Mouse (Mus musculus) neural tube, embryonic 13.5 days (tissue): ENCODE results near the gene Zbtb22. TPM values are rescaled to one million over a fixed set of nuclear protein-coding genes. Genes with fewer than 3 reads are reported as not detected.

Experiments used
- ATAC-seq: fragments of 200-750 bp; cut with Nextera tagmentation; 2 replicates; pipeline ENCODE4 v1.8.0; 2017; ENCODE audit warnings: low read depth, mild to moderate bottlenecking, moderate TSS enrichment, moderate library complexity
- H3K27ac ChIP-seq: fragments of 300-500 bp; sonication (generic); replicated peaks from 2 replicates; pipeline ENCODE4 v1.5.1; 2015; ENCODE audit warnings: moderate library complexity, mild to moderate bottlenecking, inconsistent platforms
- H3K27me3 ChIP-seq: fragments of 300-500 bp; sonication (generic); 2 replicates; pipeline ENCODE4 v1.6.1; 2015; ENCODE audit warnings: mild to moderate bottlenecking, inconsistent platforms
- H3K36me3 ChIP-seq: fragments of 300-500 bp; sonication (generic); 2 replicates; pipeline ENCODE4 v1.6.1; 2015; ENCODE audit warnings: mild to moderate bottlenecking, inconsistent platforms
- H3K4me1 ChIP-seq: fragments of 300-500 bp; sonication (generic); replicated peaks from 2 replicates; pipeline ENCODE4 v1.6.1; 2015; ENCODE audit warnings: inconsistent platforms
- H3K4me2 ChIP-seq: fragments of 300-500 bp; sonication (generic); 2 replicates; pipeline ENCODE4 v1.6.1; 2015; ENCODE audit warnings: inconsistent platforms, mild to moderate bottlenecking, moderate library complexity
- H3K4me3 ChIP-seq: fragments of 300-500 bp; sonication (generic); 2 replicates; pipeline ENCODE4 v1.5.1; 2015; ENCODE audit warnings: mild to moderate bottlenecking, inconsistent platforms
- H3K9ac ChIP-seq: fragments of 300-500 bp; sonication (generic); 2 replicates; pipeline ENCODE4 v1.6.1; 2015; ENCODE audit warnings: moderate library complexity, mild to moderate bottlenecking, inconsistent platforms
- H3K9me3 ChIP-seq: fragments of 300-500 bp; sonication (generic); 2 replicates; pipeline ENCODE4 v1.6.1; 2016; ENCODE audit warnings: inconsistent platforms
- WGBS: fragments of 180-500 bp; shearing (Covaris S2); methylation state at CpG from one replicate; pipeline ENCODE4 v1.1.7; 2015; 5-methylcytosine and 5-hydroxymethylcytosine counted together
- polyA plus RNA-seq: library from polyadenylated mRNA; unstranded; fragments of >200 nt; fragmentation: Nextera tagmentation; extraction: Ambion mirVana; gene quantifications from 2 replicates; pipeline ENCODE4 v1.2.1, GENCODE M21; 2015

Zbtb22 gene
- polyA plus RNA-seq, 1 experiment from 2014 or later, result 17.7 TPM

DNA sequence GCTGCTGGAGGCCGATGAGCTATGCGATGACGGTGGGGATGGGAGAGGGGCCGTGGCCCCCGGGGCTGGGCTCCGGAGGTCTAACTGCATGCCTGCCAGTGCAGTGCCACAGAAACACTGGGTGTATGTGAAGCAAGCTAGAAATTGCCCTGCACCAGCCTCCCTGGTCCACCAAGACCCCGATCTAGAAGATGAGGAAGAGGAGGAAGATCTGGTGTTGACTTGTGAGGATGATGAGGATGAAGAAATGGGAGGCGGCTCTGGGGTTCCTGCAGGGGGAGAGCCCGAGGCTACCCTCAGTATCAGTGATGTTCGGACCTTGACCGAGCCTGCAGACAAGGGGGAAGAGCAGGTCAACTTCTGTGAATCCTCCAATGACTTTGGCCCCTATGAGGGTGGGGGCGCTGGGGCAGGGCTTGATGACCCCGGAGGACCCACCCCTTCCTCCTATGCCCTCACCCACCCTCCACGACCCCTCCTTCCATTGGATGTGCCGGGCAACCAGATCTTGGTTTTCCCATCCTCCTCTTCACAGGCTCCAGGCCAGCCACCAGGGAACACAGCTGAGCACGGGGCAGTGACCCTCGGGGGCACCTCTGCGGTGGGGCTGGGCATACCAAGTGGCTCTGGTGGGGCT, 2.1 kb downstream of the Zbtb22 start:
- Histone ChIP-seq H3K27me3 (no peaks in the 10 kb centered on the region), H3K4me3 (peak overlapping the region; percentile 51), H3K9me3 (no peaks in the 10 kb centered on the region), H3K36me3 (peaks cover 37% of the 10 kb centered on the region), H3K4me2 (no peak overlapping the region), H3K27ac (no peak overlapping the region), H3K9ac (no peak overlapping the region), H3K4me1 (peaks cover 69% of the 10 kb centered on the region)
- ATAC-seq, result no peak
- WGBS, result 84% methylated on average over 18 of the region's 18 CpGs

DNA sequence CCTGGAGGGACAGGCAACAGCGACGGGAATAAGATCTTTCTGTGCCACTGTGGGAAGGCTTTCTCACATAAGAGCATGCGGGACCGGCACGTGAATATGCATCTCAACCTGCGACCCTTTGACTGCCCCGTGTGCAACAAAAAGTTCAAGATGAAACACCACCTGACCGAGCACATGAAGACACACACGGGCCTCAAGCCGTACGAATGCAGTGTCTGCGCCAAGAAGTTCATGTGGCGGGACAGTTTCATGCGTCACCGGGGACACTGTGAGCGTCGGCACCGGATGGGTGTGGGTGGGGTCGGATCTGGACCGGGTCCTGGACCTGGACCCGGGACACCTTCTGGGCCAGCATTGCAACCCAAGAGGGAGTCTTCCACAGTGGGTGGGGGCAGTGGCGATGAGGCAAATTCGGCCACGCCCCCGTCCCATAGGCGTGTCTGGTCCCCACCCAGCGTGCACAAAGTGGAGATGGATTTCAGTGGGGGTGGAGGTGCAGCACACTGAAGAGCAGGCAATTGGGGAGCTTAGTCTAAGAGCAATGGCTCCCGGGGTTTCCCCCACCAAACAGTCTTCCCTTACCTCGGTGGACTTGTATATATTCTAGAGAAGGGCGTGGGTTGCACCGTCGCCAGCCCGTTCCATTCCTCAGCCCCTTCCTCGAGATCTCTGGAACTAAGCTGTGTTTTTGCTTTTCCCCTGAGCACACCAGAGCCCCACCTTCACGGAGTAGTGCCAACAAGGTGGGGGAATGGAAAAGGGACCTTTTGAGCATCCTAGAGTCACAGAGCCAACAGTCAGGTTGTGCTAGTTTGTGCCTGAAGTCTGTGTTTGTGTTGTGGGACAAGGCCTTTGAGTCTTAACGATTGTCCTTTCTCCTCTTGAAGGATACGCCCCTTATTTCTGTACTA, 2.8 kb downstream of the Zbtb22 start:
- Histone ChIP-seq H3K36me3 (peaks cover 31% of the 10 kb centered on the region), H3K4me3 (peak overlapping the region; percentile 46), H3K27me3 (no peaks in the 10 kb centered on the region), H3K9me3 (no peaks in the 10 kb centered on the region), H3K27ac (peak overlapping the region; percentile 66; the same call in 1 of the 2 replicates), H3K4me1 (peaks cover 69% of the 10 kb centered on the region), H3K9ac (peak overlapping the region; percentile 73; the same call in 1 of the 2 replicates), H3K4me2 (peak overlapping the region; percentile 76)
- ATAC-seq, result no peak
- WGBS, result 60% methylated on average over 37 of the region's 37 CpGs

DNA sequence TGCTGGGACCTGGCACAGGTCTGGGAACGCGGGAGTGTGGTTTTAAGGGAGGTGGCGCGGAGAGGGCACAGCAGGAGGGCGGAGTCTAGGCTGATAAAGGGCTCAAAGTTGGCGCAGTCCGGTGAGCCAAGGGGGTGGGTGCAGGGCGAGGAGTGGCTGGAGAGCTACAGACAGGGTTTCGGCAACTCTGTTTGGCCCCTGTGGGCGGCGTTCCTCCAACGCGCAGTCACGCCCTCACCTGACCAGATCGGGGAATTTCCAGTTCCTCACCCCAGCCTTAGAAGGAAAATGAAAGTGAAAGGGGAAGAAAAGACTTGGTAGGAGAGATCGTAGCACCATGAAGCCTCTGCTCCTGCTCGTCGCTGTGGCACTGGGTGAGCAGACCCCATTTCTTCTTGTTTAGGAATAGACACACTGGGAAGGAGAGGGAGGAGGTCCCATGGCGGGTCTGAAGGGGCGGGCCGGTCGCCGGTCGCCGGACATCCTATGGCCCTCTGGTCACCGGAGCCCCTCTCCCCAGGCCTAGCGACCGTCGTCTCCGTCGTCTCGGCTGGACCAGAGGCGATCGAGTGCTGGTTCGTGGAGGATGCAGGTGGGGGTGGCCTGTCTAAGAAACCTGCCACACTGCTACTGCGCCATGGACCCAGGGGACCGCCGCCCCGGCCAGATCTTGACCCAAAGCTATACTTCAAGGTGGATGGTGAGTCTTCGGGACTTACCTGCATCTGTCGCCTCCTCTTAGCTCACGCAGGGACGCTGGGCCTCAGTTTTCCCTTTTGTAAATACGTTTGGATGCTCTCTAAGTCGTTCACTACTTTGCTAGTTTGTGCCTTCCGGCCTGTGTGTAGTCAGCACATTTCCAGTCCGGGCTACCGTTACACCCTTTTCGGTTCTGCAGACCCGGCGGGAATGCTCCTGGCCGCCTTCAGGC, 3.9 kb downstream of the Zbtb22 start:
- H3K4me3 ChIP-seq, result peak overlapping the region; percentile 46
- H3K4me1 ChIP-seq, result peaks cover 60% of the 10 kb centered on the region
- WGBS, result under 1% methylated on average over 52 of the region's 52 CpGs
- ATAC-seq, result no peak
- H3K27ac ChIP-seq, result peak overlapping the region; percentile 66
- H3K27me3 ChIP-seq, result no peaks in the 10 kb centered on the region
- peak overlapping the region; percentile 76 for H3K4me2 ChIP-seq
- H3K9me3 ChIP-seq, result no peaks in the 10 kb centered on the region
- peaks cover 21% of the 10 kb centered on the region for H3K36me3 ChIP-seq
- peak overlapping the region; percentile 73 for H3K9ac ChIP-seq

DNA sequence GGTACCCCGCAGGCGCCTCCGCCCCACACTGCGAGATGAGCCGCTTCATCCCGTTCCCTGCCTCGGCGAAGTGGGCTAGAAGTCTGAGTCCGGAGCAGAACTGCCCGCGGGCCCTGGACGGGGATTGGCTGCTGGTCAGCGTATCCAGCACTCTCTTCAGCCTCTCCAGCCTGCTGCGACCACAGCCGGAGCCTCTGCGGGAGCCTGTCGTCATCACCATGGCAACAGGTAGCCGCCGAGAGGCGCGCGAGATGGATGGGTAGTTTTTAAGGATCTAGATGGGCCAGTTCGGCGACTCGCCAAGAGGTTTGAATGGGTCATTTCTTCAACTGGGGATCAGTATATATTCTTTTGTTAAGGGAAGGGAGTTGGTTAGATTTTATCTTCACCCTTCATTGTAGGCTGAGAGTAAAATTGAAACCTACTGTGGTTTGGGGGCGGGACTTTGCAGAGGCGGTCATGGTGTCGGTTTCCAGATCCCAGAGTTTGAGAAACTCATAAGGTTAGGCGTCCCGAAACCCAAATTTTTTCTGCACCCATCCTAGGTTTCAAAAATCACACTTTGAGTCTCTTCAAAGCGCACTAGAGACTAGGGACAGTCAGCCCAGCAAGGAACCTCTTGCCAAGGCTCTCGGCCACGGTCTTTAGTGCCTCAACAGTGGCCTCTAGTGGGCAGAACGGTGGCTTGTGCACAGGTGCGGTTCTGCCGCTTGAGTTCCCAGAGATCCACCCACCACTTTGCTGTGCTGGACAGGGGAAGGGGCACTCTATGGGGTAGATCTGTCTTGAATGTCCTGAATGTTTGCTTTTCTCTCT, 4.8 kb downstream of the Zbtb22 start:
- Histone ChIP-seq H3K4me3 (peak overlapping the region; percentile 46), H3K9me3 (no peaks in the 10 kb centered on the region), H3K27me3 (no peaks in the 10 kb centered on the region), H3K4me1 (peaks cover 52% of the 10 kb centered on the region), H3K27ac (peak overlapping the region; percentile 66), H3K36me3 (peaks cover 23% of the 10 kb centered on the region), H3K9ac (peak overlapping the region; percentile 73), H3K4me2 (peak overlapping the region; percentile 76)
- 0 out of 2 replicates have a peak, but pooled peaks have one; percentile 21 for ATAC-seq
- WGBS, result 1% methylated on average over 36 of the region's 36 CpGs

DNA sequence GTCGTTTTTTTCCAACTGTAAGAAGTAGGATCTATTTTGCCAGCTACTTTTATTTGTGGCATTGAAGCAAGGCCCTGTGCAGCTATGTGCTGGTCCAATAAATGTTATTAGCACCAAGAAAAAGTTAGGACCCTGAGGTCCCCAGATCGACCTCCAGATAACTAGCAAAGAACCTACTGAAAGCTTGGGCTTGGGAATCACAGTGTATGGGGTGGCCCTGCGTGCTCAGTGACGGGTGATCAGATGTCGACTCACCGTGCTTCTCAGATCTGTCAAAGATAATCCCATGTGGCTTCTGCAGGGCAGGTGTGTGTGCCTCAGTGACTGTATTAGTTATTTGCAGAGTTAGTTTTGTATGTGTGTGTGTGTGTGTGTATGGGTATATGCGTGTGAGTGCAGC, 5.7 kb downstream of the Zbtb22 start:
- no peak for ATAC-seq
- no peaks in the 10 kb centered on the region for H3K9me3 ChIP-seq
- peak overlapping the region; percentile 76 for H3K4me2 ChIP-seq
- H3K27me3 ChIP-seq, result no peaks in the 10 kb centered on the region
- H3K4me3 ChIP-seq, result no peak overlapping the region
- H3K27ac ChIP-seq, result peak overlapping the region; percentile 20; the same call in 1 of the 2 replicates
- H3K4me1 ChIP-seq, result peaks cover 51% of the 10 kb centered on the region
- WGBS, result 91% methylated on average over 7 of the region's 7 CpGs
- peaks cover 30% of the 10 kb centered on the region for H3K36me3 ChIP-seq
- no peak overlapping the region for H3K9ac ChIP-seq

DNA sequence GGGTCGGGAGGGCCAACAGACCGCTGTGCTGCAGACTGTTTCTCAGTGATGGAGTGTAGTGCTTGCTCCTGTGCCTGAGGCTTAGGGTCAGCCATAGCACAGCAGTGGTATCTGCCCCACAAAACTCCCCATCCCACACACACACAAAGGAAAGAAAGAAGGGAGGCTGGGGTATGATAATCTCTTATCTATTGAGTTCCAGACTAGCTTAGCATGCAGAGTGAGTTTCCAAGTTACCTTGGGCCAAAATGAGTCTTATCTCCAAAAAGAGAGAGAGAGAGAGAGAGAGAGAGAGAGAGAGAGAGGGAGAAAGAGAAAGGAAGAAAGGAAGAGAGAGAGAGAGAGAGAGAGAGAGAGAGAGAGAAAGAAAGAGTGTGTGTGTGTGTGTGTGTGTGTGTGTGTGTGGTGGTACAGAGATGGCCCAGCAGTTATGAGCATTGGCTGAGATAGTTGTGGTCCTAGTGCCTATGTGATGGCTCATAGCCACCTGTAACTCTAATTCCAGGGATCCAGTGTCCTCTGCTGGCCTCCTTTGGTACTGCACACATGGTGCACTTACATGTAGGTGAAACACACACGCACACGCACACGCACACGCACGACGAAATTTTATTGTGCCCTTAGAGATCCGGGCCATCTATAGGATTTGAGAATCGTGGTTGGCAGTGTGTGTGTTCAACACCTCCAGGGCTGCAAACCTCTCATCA, 9.0 kb downstream of the Zbtb22 start:
- Histone ChIP-seq H3K9me3 (no peaks in the 10 kb centered on the region), H3K4me2 (no peak overlapping the region), H3K36me3 (peaks cover 22% of the 10 kb centered on the region), H3K4me3 (no peak overlapping the region), H3K27ac (no peak overlapping the region), H3K4me1 (peaks cover 31% of the 10 kb centered on the region), H3K27me3 (no peaks in the 10 kb centered on the region), H3K9ac (no peak overlapping the region)
- no peak for ATAC-seq
- WGBS, result 84% methylated on average over 10 of the region's 10 CpGs

DNA sequence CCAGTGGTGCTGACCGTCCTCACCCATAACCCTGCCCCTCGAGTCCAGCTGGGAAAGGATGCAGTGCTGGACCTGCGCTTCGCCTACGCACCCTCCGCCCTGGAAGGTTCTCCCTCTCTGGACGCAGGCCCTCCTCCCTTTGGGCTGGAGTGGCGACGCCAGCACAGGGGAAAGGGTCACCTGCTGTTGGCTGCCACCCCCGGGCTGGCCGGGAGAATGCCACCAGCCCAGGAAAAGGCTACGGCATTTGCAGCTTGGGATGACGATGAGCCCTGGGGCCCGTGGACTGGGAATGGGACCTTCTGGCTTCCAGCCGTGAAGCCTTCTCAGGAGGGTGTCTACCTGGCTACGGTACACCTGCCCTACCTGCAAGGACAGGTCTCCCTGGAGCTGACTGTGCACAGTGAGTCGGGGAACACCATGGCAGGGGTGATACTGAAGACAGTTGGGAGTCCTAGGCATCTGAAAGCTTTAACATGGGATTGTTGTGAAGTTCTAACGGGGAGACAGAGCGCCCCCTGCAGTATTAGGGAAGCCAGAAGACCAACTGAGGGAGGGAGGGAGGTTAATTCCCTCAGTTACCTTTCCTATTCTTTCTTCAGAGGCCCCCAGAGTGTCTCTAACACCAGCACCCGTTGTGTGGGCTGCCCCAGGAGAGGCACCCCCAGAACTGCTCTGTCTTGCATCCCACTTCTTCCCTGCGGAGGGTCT, 9.9 kb downstream of the Zbtb22 start:
- Histone ChIP-seq H3K9ac (no peak overlapping the region), H3K4me3 (no peak overlapping the region; the same call in 1 of the 2 replicates), H3K4me1 (peaks cover 24% of the 10 kb centered on the region), H3K36me3 (peaks cover 22% of the 10 kb centered on the region), H3K9me3 (no peaks in the 10 kb centered on the region), H3K27ac (no peak overlapping the region), H3K27me3 (no peaks in the 10 kb centered on the region), H3K4me2 (no peak overlapping the region)
- WGBS, result 83% methylated on average over 21 of the region's 21 CpGs
- no peak for ATAC-seq

DNA sequence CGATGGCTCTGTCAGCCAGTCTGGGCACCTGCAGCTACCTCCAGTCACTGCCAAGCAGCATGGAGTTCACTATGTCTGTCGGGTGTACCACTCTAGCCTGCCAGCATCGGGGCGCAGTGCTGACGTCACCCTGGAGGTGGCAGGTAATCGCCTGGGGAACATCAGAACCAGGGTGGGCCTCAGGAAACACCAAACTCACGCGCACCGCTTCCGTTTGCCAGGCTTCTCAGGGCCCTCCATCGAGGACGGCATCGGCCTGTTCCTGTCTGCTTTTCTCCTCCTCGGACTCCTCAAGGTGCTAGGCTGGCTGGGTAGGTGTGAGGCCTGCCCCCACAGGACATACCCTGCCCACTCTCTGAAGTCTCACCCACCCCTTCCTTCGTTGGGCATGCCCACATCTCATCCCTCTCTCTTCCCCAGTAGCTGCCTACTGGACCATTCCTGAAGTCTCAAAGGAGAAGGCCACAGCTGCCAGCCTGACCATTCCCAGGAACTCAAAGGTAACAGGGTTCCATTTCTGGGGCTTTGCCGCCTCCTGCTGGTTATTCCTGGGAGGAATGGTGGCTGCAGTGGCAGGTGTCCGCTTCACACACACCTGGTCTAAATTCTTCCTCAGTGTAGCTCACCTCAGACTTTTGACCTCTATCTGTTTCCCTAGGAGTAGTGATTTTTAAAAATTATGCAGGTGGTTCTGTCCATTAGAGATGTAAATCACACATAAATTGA, 10.7 kb downstream of the Zbtb22 start:
- WGBS, result 79% methylated on average over 17 of the region's 17 CpGs
- peaks cover 22% of the 10 kb centered on the region for H3K36me3 ChIP-seq
- H3K4me2 ChIP-seq, result no peak overlapping the region
- no peak overlapping the region for H3K4me3 ChIP-seq
- H3K9ac ChIP-seq, result no peak overlapping the region
- no peak overlapping the region for H3K27ac ChIP-seq
- H3K27me3 ChIP-seq, result no peaks in the 10 kb centered on the region
- H3K4me1 ChIP-seq, result peaks cover 24% of the 10 kb centered on the region
- H3K9me3 ChIP-seq, result no peaks in the 10 kb centered on the region
- ATAC-seq, result no peak

DNA sequence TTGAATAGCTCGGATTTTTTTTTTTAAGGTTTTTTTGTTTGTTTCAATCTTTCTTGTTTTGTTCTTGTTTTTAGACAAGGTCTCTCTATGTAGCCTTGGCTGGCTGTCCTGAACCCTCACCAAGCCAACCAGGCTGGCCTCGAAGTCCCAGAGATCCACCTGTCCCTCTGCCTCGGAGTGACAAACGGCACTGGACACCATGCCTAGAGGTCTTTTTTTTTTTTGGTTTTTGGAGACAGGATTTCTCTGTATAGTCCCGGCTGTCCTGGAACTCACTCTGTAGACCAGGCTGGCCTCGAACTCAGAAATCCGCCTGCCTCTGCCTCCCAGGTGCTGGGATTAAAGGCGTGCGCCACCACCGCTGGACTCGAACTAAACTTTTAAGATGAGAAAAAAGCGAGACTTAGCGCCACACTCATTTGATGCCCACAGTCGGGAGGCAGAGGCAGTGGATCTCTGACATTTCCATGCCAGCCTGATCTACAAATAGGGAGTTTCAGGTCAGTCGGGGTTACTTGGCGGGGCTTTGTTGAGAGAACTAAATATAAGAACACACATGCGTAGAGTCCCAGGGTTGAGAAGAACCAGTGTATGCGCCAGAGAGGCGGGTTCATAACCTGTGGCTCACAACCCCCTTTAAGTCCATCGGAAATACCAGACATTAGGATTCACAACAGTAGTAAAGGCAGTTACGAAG, 12.7 kb downstream of the Zbtb22 start:
- H3K4me3 ChIP-seq, result peak overlapping the region; percentile 94
- H3K9ac ChIP-seq, result peak overlapping the region; percentile 97
- ATAC-seq, result no peak
- no peaks in the 10 kb centered on the region for H3K27me3 ChIP-seq
- peak overlapping the region; percentile 98; the same call in 1 of the 2 replicates for H3K27ac ChIP-seq
- H3K36me3 ChIP-seq, result peaks cover 28% of the 10 kb centered on the region
- H3K9me3 ChIP-seq, result no peaks in the 10 kb centered on the region
- H3K4me2 ChIP-seq, result peak overlapping the region; percentile 99
- WGBS, result 66% methylated on average over 21 of the region's 21 CpGs
- H3K4me1 ChIP-seq, result peaks cover 25% of the 10 kb centered on the region
